Mouse (Mus musculus) kidney, embryonic 14.5 days (tissue): ENCODE data around the gene Tmem175. TPM values are rescaled to one million over a fixed set of nuclear protein-coding genes. Genes with fewer than 3 reads are reported as not detected.

ENCODE experiments used
- ATAC-seq: fragments of 200-750 bp; cut with Nextera tagmentation; 2 replicates; pipeline ENCODE4 v1.8.0; 2017; ENCODE audit warnings: moderate number of reproducible peaks, mild to moderate bottlenecking, moderate TSS enrichment, moderate library complexity; ENCODE audit not compliant: low FRiP score, low TSS enrichment
- H3K27ac ChIP-seq: fragments of 300-500 bp; sonication (generic); 2 replicates; pipeline ENCODE4 v1.5.1; 2014; ENCODE audit warnings: low read depth, mild to moderate bottlenecking, low read length, moderate library complexity, mixed read lengths
- H3K27me3 ChIP-seq: fragments of 300-500 bp; sonication (generic); 2 replicates; pipeline ENCODE4 v1.6.1; 2014; ENCODE audit warnings: mild to moderate bottlenecking, low read length; ENCODE audit not compliant: control insufficient read depth, insufficient read depth
- H3K36me3 ChIP-seq: fragments of 300-500 bp; sonication (generic); 2 replicates; pipeline ENCODE4 v1.6.1; 2014; ENCODE audit warnings: low read length, mixed read lengths; ENCODE audit not compliant: control insufficient read depth, insufficient read depth
- H3K4me1 ChIP-seq: fragments of 300-500 bp; sonication (generic); 2 replicates; pipeline ENCODE4 v1.6.1; 2014; ENCODE audit warnings: low read length, mixed read lengths; ENCODE audit not compliant: control insufficient read depth, insufficient read depth
- H3K4me2 ChIP-seq: fragments of 300-500 bp; sonication (generic); replicated peaks from 2 replicates; pipeline ENCODE4 v1.6.1; 2014; ENCODE audit warnings: low read depth, mild to moderate bottlenecking, low read length
- H3K4me3 ChIP-seq: fragments of 300-500 bp; sonication (generic); 2 replicates; pipeline ENCODE4 v1.5.1; 2014; ENCODE audit warnings: mild to moderate bottlenecking, low read length
- H3K9ac ChIP-seq: fragments of 300-500 bp; sonication (generic); 2 replicates; pipeline ENCODE4 v1.6.1; 2014; ENCODE audit warnings: low read depth, mild to moderate bottlenecking, low read length, moderate library complexity
- H3K9me3 ChIP-seq: fragments of 300-500 bp; sonication (generic); 2 replicates; pipeline ENCODE4 v1.6.1; 2016; ENCODE audit warnings: low read length; ENCODE audit not compliant: control insufficient read depth
- WGBS: fragments of 180-500 bp; shearing (Covaris S2); extraction: QIAGEN DNeasy Blood & Tissue Kit; methylation state at CpG from one replicate; pipeline ENCODE4 v1.1.7; 2014; 5-methylcytosine and 5-hydroxymethylcytosine counted together
- polyA plus RNA-seq: library from polyadenylated mRNA; unstranded; fragments of >200 nt; fragmentation: Nextera tagmentation; extraction: Ambion mirVana; gene quantifications from 2 replicates; pipeline ENCODE4 v1.2.1, GENCODE M21; 2014

Gene Tmem175
- polyA plus RNA-seq, 1 experiment from 2014 or later = 29.0 TPM

GRCm38 (mm10) chr5:108679909-108680308 is 50.3 kb downstream of the Tmem175 start:
- no peak for ATAC-seq
- no peaks in the 10 kb centered on the region for H3K9me3 ChIP-seq
- no peak overlapping the region for H3K4me2 ChIP-seq
- H3K27ac ChIP-seq = no peak overlapping the region
- no peak overlapping the region for H3K9ac ChIP-seq
- no peaks in the 10 kb centered on the region for H3K27me3 ChIP-seq
- peaks cover 2% of the 10 kb centered on the region; the same call in 1 of the 2 replicates for H3K4me1 ChIP-seq
- H3K36me3 ChIP-seq = no peaks in the 10 kb centered on the region
- 57% methylated on average over 3 of the region's 3 CpGs for WGBS
- no peak overlapping the region for H3K4me3 ChIP-seq

- H3K27ac ChIP-seq = no peak overlapping the region
- peaks cover 2% of the 10 kb centered on the region; the same call in 1 of the 2 replicates for H3K4me1 ChIP-seq
- H3K27me3 ChIP-seq = no peaks in the 10 kb centered on the region
- WGBS = 93% methylated on average over 6 of the region's 6 CpGs
- H3K9ac ChIP-seq = no peak overlapping the region
- no peaks in the 10 kb centered on the region for H3K36me3 ChIP-seq
- H3K4me3 ChIP-seq = no peak overlapping the region
- no peak for ATAC-seq
- H3K9me3 ChIP-seq = no peaks in the 10 kb centered on the region
- no peak overlapping the region for H3K4me2 ChIP-seq
Observed at GRCm38 (mm10) chr5:108680871-108681270, 51.3 kb downstream of the Tmem175 start.

GRCm38 (mm10) chr5:108689091-108689490 is 59.5 kb downstream of the Tmem175 start:
- 78% methylated on average over 5 of the region's 5 CpGs for WGBS
- H3K9me3 ChIP-seq = no peaks in the 10 kb centered on the region
- no peak overlapping the region for H3K4me3 ChIP-seq
- no peak overlapping the region for H3K4me2 ChIP-seq
- H3K4me1 ChIP-seq = peaks cover 9% of the 10 kb centered on the region; the same call in 1 of the 2 replicates
- no peak overlapping the region for H3K9ac ChIP-seq
- no peak overlapping the region for H3K27ac ChIP-seq
- ATAC-seq = no peak
- no peaks in the 10 kb centered on the region for H3K36me3 ChIP-seq
- no peaks in the 10 kb centered on the region for H3K27me3 ChIP-seq

- no peak overlapping the region for H3K4me3 ChIP-seq
- no peak overlapping the region for H3K9ac ChIP-seq
- 83% methylated on average over 4 of the region's 4 CpGs for WGBS
- H3K4me1 ChIP-seq = peaks cover 17% of the 10 kb centered on the region
- no peak for ATAC-seq
- H3K27me3 ChIP-seq = no peaks in the 10 kb centered on the region
- no peak overlapping the region for H3K27ac ChIP-seq
- H3K36me3 ChIP-seq = no peaks in the 10 kb centered on the region
- H3K9me3 ChIP-seq = no peaks in the 10 kb centered on the region
- H3K4me2 ChIP-seq = no peak overlapping the region
Observed at GRCm38 (mm10) chr5:108691152-108691551, 61.6 kb downstream of the Tmem175 start.

GRCm38 (mm10) chr5:108692271-108692670 is 62.7 kb downstream of the Tmem175 start, which contains the start of gene Fgfrl1:
TSS of gene Fgfrl1 (plus strand) at chr5:108692382.
- H3K4me1 ChIP-seq = peaks cover 27% of the 10 kb centered on the region
- peak within 1 kb of the TSS; percentile 73 for H3K4me2 ChIP-seq
- H3K27me3 ChIP-seq = no peaks in the 10 kb centered on the region
- no peaks in the 10 kb centered on the region for H3K36me3 ChIP-seq
- peak; percentile 48 for ATAC-seq
- under 1% methylated on average over 14 of the region's 18 CpGs for WGBS
- H3K9ac ChIP-seq = 0 out of 2 replicates have a peak within 1 kb of the TSS, but pooled peaks have one; percentile 58
- peak within 1 kb of the TSS; percentile 86 for H3K4me3 ChIP-seq
- H3K9me3 ChIP-seq = no peaks in the 10 kb centered on the region
- no peak within 1 kb of the TSS for H3K27ac ChIP-seq

GRCm38 (mm10) chr5:108693872-108694288 is 64.3 kb downstream of the Tmem175 start:
- peak; percentile 94 for ATAC-seq
- Histone ChIP-seq H3K4me2 (peak overlapping the region; percentile 73), H3K4me1 (peaks cover 34% of the 10 kb centered on the region), H3K4me3 (peak overlapping the region; percentile 86), H3K27me3 (no peaks in the 10 kb centered on the region), H3K36me3 (no peaks in the 10 kb centered on the region), H3K9me3 (no peaks in the 10 kb centered on the region), H3K27ac (no peak overlapping the region), H3K9ac (peak overlapping the region; percentile 83)
- under 1% methylated on average over 28 of the region's 43 CpGs for WGBS

- under 1% methylated on average over 73 of the region's 99 CpGs for WGBS
- peak overlapping the region; percentile 73 for H3K4me2 ChIP-seq
- peaks cover 35% of the 10 kb centered on the region for H3K4me1 ChIP-seq
- no peaks in the 10 kb centered on the region for H3K27me3 ChIP-seq
- 0 out of 2 replicates have a peak overlapping the region, but pooled peaks have one; percentile 6 for H3K27ac ChIP-seq
- peak; percentile 41 for ATAC-seq
- peak overlapping the region; percentile 83 for H3K9ac ChIP-seq
- no peaks in the 10 kb centered on the region for H3K9me3 ChIP-seq
- peak overlapping the region; percentile 86 for H3K4me3 ChIP-seq
- H3K36me3 ChIP-seq = no peaks in the 10 kb centered on the region
Observed at GRCm38 (mm10) chr5:108694352-108695261, 65.0 kb downstream of the Tmem175 start.

GRCm38 (mm10) chr5:108695861-108696260 is 66.3 kb downstream of the Tmem175 start:
- peaks cover 47% of the 10 kb centered on the region for H3K4me1 ChIP-seq
- H3K4me3 ChIP-seq = no peak overlapping the region
- ATAC-seq = no peak
- H3K36me3 ChIP-seq = no peaks in the 10 kb centered on the region
- 93% methylated on average over 11 of the region's 12 CpGs for WGBS
- no peaks in the 10 kb centered on the region for H3K9me3 ChIP-seq
- H3K4me2 ChIP-seq = peak overlapping the region; percentile 73; the same call in 1 of the 2 replicates
- no peaks in the 10 kb centered on the region for H3K27me3 ChIP-seq
- no peak overlapping the region for H3K27ac ChIP-seq
- H3K9ac ChIP-seq = no peak overlapping the region; the same call in 1 of the 2 replicates

- Histone ChIP-seq H3K27ac (no peak overlapping the region), H3K4me2 (no peak overlapping the region), H3K27me3 (no peaks in the 10 kb centered on the region), H3K36me3 (no peaks in the 10 kb centered on the region), H3K9me3 (no peaks in the 10 kb centered on the region), H3K4me3 (no peak overlapping the region), H3K9ac (no peak overlapping the region), H3K4me1 (peaks cover 54% of the 10 kb centered on the region)
- WGBS = 82% methylated on average over 3 of the region's 3 CpGs
- ATAC-seq = no peak
Observed at GRCm38 (mm10) chr5:108696542-108696941, 67.0 kb downstream of the Tmem175 start.
